Mouse (Mus musculus) neural tube, embryonic 12.5 days (tissue): ENCODE results near the gene Hoxa2. TPM values are rescaled to one million over a fixed set of nuclear protein-coding genes. Genes with fewer than 3 reads are reported as not detected.

Experiments used
- ATAC-seq: fragments of 200-750 bp; cut with Nextera tagmentation; 2 replicates; pipeline ENCODE4 v1.8.0; 2017; ENCODE audit warnings: low read depth, mild to moderate bottlenecking, moderate TSS enrichment, moderate library complexity; ENCODE audit not compliant: low FRiP score
- H3K27ac ChIP-seq: fragments of 300-500 bp; sonication (generic); 2 replicates; pipeline ENCODE4 v1.5.1; 2016
- H3K27me3 ChIP-seq: fragments of 300-500 bp; sonication (generic); replicated peaks from 2 replicates; pipeline ENCODE4 v1.6.1; 2016; ENCODE audit warnings: mild to moderate bottlenecking
- H3K36me3 ChIP-seq: fragments of 300-500 bp; sonication (generic); 2 replicates; pipeline ENCODE4 v1.6.1; 2016; ENCODE audit warnings: mild to moderate bottlenecking
- H3K4me1 ChIP-seq: fragments of 300-500 bp; sonication (generic); 2 replicates; pipeline ENCODE4 v1.6.1; 2016
- H3K4me2 ChIP-seq: fragments of 300-500 bp; sonication (generic); replicated peaks from 2 replicates; pipeline ENCODE4 v1.6.1; 2016; ENCODE audit warnings: mild to moderate bottlenecking
- H3K4me3 ChIP-seq: fragments of 300-500 bp; sonication (generic); 2 replicates; pipeline ENCODE4 v1.5.1; 2016
- H3K9ac ChIP-seq: fragments of 300-500 bp; sonication (generic); 2 replicates; pipeline ENCODE4 v1.6.1; 2016; ENCODE audit warnings: mild to moderate bottlenecking
- H3K9me3 ChIP-seq: fragments of 300-500 bp; sonication (generic); 2 replicates; pipeline ENCODE4 v1.6.1; 2016; ENCODE audit warnings: mild to moderate bottlenecking
- WGBS: fragments of 180-500 bp; shearing (Covaris S2); methylation state at CpG from one replicate; pipeline ENCODE4 v1.1.7; 2016; 5-methylcytosine and 5-hydroxymethylcytosine counted together
- polyA plus RNA-seq: library from polyadenylated mRNA; unstranded; fragments of >200 nt; fragmentation: Nextera tagmentation; extraction: Ambion mirVana; gene quantifications from 2 replicates; pipeline ENCODE4 v1.2.1, GENCODE M21; 2016

The Hoxa2 gene
- polyA plus RNA-seq, 1 experiment from 2014 or later: 25.6 TPM

DNA sequence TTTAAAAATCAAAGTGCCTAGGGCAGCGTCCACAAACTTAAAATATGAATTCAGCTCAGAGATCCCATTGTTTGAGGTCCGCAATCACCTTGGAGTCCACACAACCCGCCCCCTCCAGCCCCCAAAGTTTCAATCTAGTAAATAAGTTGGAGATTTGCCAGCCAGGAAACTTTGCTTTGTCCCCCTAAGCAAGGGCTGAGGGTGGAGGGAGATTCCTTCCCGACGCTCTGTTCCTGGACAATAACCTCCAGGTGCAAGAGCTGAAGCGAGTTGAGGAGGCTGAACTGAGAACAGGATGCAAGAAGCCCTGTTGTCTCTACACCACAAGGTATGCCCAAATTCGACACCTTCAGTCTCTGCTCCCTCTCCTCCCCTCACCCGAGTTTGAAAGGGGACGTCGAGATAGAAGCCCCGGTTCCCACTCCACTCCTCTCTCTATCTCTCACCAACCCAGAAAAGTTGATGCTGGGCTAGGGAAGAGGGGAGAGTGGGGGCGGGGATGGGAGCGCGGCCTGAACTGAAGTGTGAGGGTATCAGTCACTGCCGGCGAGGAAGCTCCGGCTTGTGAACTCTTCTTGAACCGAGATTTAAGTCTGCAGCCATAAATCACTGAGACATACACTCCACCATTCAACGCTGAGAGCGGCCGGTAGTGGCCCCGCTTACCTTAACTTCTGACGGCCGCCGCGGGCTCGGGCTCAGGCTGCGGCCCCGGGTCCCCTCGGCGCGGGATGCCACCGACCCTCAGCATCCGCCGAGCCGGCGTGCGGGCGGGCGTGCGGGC is 10.5 kb upstream of the Hoxa2 start:
- under 1% methylated on average over 41 of the region's 41 CpGs for whole genome bisulfite sequencing
- Histone ChIP-seq H3K9ac (peak overlapping the region; percentile 93), H3K4me1 (peaks cover 83% of the 10 kb centered on the region), H3K27ac (peak overlapping the region; percentile 100), H3K36me3 (peaks cover 12% of the 10 kb centered on the region), H3K4me2 (peak overlapping the region; percentile 99), H3K27me3 (no peaks in the 10 kb centered on the region), H3K9me3 (no peaks in the 10 kb centered on the region), H3K4me3 (peak overlapping the region; percentile 78)
- peak; percentile 62 for ATAC-seq

DNA sequence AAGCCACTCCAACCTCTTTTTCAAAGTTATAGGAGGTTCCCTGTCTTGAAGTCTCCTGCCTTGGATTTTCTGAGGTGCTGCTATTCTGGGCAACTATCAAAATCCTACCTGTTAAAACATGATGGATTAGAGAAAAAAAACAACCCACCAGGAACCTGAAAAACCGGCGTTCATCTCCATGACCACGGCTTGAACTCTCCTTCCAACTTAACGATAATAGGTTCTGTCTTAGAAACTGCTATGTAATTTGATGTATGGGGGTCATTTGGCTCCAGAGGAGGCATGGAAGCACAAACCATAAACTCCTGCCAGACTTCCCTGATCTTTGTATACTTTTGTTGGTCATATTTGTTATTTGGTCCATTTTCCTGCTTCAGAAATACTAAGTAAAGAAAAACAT is 9.0 kb upstream of the Hoxa2 start:
- Histone ChIP-seq H3K9ac (peak overlapping the region; percentile 99), H3K4me1 (peaks cover 79% of the 10 kb centered on the region), H3K4me2 (peak overlapping the region; percentile 99), H3K36me3 (peaks cover 20% of the 10 kb centered on the region), H3K27ac (no peak overlapping the region; the same call in 1 of the 2 replicates), H3K4me3 (peak overlapping the region; percentile 32), H3K9me3 (no peaks in the 10 kb centered on the region), H3K27me3 (no peaks in the 10 kb centered on the region)
- WGBS: 1% methylated on average over 4 of the region's 4 CpGs
- ATAC-seq: no peak

DNA sequence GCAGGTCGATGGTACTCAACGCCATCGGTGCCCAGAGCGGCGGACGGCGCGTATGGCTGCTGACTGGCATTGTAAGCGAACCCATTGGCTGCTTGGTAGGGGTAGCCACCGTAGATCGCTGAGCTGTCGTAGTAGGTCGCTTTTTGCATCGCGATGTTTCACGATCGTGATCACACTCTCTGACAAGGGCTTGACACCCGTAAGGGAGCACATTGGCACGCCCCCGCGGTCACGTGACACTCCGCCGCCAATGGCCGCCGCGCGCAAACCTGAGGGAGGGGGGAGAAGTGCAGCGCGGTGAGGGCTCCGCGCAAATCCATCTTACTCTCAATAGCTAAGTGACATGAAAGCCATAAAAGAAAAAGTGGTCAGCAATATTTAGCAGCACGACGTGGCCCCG is 7.9 kb upstream of the Hoxa2 start:
- Histone ChIP-seq H3K9me3 (no peaks in the 10 kb centered on the region), H3K4me2 (peak overlapping the region; percentile 99), H3K4me3 (peak overlapping the region; percentile 32), H3K9ac (peak overlapping the region; percentile 99), H3K27ac (peak overlapping the region; percentile 96), H3K36me3 (peaks cover 21% of the 10 kb centered on the region), H3K27me3 (no peaks in the 10 kb centered on the region), H3K4me1 (peaks cover 80% of the 10 kb centered on the region)
- WGBS: under 1% methylated on average over 35 of the region's 35 CpGs
- ATAC-seq: peak; percentile 55

DNA sequence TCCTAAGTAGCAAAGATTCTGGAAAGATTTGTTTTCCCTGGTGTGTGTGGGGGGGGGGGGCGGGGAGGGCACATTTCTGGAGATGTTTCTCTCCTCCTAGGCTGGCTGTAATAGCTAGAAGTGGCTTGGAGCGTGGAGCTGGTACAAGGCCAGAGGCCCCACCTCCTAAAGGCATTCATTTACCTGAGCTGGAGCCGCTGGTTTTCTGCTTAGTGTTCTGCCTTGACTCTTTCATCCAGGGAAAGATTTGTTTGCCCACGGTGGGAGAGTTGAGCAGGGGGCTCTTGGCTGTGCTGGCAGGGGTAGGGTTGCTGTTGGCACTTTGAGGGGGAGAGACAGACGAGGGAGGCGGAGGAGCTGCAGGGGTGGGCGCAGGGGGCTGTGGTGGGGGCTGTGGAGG is 7.3 kb upstream of the Hoxa2 start:
- Histone ChIP-seq H3K27ac (peak overlapping the region; percentile 96), H3K4me1 (peaks cover 81% of the 10 kb centered on the region), H3K4me3 (peak overlapping the region; percentile 32), H3K4me2 (peak overlapping the region; percentile 99), H3K9me3 (no peaks in the 10 kb centered on the region), H3K36me3 (peaks cover 21% of the 10 kb centered on the region), H3K27me3 (no peaks in the 10 kb centered on the region), H3K9ac (peak overlapping the region; percentile 99)
- no peak for ATAC-seq
- WGBS: 7% methylated on average over 7 of the region's 7 CpGs

DNA sequence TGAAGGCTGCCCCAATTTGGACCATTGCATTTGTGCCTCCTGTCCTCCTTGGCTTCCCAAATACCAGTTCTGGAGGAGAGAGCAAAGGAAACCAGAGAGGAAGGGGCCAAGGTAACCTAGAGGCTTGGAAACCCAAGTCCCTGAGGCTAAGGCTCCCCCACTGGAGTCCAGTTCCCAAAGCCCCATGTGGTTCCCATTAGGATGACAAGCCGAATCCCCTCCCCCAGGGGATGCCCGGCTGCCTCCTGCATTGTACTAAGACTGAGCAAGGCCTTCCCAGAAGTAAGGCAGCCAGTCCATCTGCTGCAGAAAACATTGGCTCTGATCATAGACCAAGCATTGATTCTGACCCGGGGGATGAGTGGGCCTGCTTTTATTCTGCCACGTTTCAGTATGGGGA is 6.7 kb upstream of the Hoxa2 start:
- H3K4me2 ChIP-seq: peak overlapping the region; percentile 99
- H3K9ac ChIP-seq: peak overlapping the region; percentile 99
- H3K27me3 ChIP-seq: no peaks in the 10 kb centered on the region
- peaks cover 21% of the 10 kb centered on the region for H3K36me3 ChIP-seq
- peaks cover 84% of the 10 kb centered on the region for H3K4me1 ChIP-seq
- H3K9me3 ChIP-seq: no peaks in the 10 kb centered on the region
- ATAC-seq: no peak
- no peak overlapping the region for H3K4me3 ChIP-seq
- 3% methylated on average over 4 of the region's 4 CpGs for WGBS
- H3K27ac ChIP-seq: peak overlapping the region; percentile 96

DNA sequence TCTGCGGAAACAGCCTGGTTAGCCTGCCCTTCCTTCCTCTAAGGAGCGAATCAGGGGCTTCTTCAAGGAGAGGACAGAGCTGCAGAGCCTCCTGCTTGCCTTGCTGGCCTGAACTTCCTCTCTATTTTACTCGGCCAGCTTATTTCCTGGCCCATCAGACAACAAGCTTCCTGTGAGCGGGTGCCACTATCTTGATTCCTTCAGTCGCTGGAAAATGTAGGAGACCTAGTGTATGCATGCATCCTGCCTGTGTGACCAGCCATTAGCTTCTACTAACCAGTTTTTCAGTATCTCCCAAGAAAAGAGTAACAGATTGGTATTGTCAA is 6.2 kb upstream of the Hoxa2 start:
- 11% methylated on average over 5 of the region's 5 CpGs for whole genome bisulfite sequencing
- ATAC-seq: no peak
- Histone ChIP-seq H3K4me2 (peak overlapping the region; percentile 99), H3K4me1 (peaks cover 82% of the 10 kb centered on the region), H3K27me3 (no peaks in the 10 kb centered on the region), H3K9me3 (no peaks in the 10 kb centered on the region), H3K9ac (peak overlapping the region; percentile 99), H3K36me3 (peaks cover 21% of the 10 kb centered on the region), H3K4me3 (peak overlapping the region; percentile 31), H3K27ac (peak overlapping the region; percentile 96)

DNA sequence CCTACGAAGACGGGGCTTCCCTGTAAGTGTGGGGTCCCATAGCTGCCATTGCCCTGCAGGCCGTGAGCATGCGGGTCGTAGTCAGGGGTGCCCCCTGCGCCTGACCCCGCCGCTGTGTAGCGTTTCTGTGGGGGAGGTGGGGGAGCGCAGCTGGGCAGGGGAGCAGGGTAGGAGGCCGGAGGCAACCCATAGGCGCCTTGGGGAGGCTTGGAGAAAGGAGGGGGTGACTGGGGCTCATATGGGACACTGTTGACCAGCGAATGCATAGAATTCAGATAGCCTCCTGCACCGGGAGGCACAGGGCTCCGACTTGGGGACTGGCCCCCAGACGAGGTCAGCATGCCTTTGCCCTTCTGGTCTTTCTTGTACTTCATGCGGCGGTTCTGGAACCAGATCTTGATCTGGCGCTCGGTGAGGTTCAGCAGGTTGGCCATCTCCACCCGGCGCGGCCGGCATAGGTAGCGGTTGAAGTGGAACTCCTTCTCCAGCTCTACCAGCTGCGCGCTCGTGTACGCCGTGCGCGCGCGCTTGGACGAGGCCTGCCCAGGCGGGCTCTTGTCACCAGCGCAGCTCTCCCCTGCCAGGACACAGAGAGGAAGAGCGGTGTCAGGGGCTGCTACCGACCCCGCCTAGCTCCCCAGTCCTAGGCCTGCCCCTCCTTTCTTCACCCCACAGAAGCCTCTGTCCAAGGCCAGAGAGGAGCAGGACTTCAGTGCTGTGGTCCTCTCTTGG is 5.7 kb upstream of the Hoxa2 start:
- Histone ChIP-seq H3K27ac (peak overlapping the region; percentile 96), H3K4me3 (peak overlapping the region; percentile 31), H3K9me3 (no peaks in the 10 kb centered on the region), H3K36me3 (peaks cover 21% of the 10 kb centered on the region), H3K27me3 (no peaks in the 10 kb centered on the region), H3K9ac (peak overlapping the region; percentile 99), H3K4me1 (peaks cover 83% of the 10 kb centered on the region), H3K4me2 (peak overlapping the region; percentile 99)
- 2% methylated on average over 40 of the region's 40 CpGs for WGBS
- no peak for ATAC-seq

DNA sequence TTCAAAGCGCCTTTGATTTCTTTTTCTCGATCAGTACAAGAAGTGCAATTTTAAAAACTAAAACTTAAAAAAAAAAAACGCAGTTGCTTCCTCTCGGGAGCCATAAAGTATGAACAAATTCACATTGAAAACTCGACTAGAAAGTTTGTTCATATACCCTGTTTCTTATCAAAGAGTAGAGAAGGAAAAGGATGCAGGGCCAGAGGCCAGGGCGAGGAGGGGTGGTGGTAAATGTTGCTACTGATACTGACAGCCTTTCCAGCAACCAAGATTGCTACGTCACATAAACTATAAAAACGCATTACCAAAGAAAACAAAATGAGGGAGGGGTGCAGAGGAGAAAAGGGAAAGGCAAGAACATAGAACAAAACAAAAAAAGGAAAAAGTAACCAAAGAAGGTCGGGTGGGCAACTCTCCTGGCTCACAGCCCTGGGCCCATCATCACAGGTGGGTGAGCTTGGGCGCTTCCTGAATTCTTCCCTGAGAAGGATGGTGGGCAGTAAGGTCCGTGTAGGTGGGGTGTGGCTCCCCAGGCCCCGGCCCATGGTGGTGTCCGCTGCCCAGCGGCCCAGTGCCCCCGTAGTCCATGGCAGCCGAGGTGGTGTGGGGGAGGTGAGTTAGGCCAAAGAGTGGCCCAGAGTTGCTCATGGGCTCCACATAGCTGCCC is 5.0 kb upstream of the Hoxa2 start:
- Histone ChIP-seq H3K4me1 (peaks cover 82% of the 10 kb centered on the region), H3K36me3 (peaks cover 21% of the 10 kb centered on the region), H3K4me2 (peak overlapping the region; percentile 99), H3K9ac (peak overlapping the region; percentile 99), H3K9me3 (no peaks in the 10 kb centered on the region), H3K4me3 (peak overlapping the region; percentile 31), H3K27ac (peak overlapping the region; percentile 96), H3K27me3 (no peaks in the 10 kb centered on the region)
- ATAC-seq: no peak
- 8% methylated on average over 16 of the region's 16 CpGs for WGBS

DNA sequence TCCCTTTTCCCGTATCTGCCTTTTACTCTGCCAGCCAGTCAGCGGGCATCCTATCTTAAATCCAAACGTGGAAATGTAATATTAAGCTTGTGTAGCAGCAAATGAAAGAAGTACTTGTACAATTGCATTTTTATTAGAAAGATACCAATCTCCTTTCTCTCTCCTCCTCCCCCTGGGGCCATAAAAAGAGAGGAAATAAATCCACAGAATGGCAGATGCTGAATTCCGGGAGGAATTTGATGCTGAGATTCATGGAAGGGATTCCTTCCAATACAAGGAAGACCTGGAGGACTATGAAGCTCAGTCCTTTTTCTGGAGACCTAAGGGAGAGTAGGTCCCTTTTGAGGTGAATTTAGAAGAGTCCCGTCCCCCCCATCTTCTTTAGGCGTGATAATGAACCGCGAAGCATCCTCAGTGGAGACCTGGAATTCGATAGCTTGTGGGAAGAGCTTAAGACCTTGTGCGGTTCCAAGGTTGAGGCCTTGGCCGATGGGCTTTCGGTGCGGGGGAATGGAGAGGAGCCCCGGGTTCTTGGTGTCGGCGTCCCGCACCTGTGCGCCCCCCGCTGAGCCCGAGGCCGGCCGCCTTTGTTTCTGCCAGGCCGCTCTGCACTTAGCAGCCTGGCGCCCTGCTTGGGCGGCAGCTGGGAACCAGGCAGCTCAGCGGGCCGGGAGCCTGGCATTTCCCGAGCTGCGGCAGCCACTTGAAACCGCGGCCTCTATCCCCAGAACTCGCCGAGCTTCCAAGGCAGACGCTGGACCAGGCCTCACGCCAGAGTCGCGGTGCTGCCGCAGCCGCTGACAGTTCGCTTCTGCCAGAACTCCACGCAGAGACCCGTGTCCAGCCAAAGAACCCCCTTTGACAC is 3.8 kb upstream of the Hoxa2 start:
- Histone ChIP-seq H3K4me3 (peak overlapping the region; percentile 45), H3K27ac (peak overlapping the region; percentile 100), H3K9me3 (no peaks in the 10 kb centered on the region), H3K27me3 (no peaks in the 10 kb centered on the region), H3K36me3 (peaks cover 21% of the 10 kb centered on the region), H3K4me2 (peak overlapping the region; percentile 99), H3K9ac (peak overlapping the region; percentile 99), H3K4me1 (peaks cover 85% of the 10 kb centered on the region)
- no peak for ATAC-seq
- WGBS: under 1% methylated on average over 42 of the region's 42 CpGs

DNA sequence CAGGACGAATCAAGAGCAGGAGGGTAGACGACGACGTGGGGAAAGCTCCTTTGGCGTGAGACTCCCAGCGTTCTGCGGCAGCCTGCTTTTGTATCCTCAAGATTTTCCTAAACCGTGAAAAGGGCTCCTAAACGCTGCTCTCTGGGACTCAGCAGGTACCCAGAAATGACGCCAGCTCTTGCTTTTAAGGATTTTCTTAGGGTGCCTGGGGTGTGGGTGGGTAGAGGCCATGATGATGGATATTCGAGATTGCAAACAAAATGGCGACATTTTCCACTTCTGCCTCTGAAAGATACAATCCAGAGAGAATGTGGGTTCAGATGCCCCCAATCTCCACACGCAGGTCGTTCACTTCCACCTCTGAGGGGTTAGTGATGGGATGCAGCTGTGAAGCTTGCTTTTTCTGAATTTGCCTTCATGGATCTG is 3.1 kb upstream of the Hoxa2 start:
- peak overlapping the region; percentile 45 for H3K4me3 ChIP-seq
- H3K4me1 ChIP-seq: peaks cover 80% of the 10 kb centered on the region
- H3K36me3 ChIP-seq: peaks cover 23% of the 10 kb centered on the region
- ATAC-seq: no peak
- H3K9me3 ChIP-seq: no peaks in the 10 kb centered on the region
- peak overlapping the region; percentile 100 for H3K27ac ChIP-seq
- H3K4me2 ChIP-seq: peak overlapping the region; percentile 99
- no peaks in the 10 kb centered on the region for H3K27me3 ChIP-seq
- WGBS: 3% methylated on average over 14 of the region's 14 CpGs
- peak overlapping the region; percentile 99 for H3K9ac ChIP-seq

DNA sequence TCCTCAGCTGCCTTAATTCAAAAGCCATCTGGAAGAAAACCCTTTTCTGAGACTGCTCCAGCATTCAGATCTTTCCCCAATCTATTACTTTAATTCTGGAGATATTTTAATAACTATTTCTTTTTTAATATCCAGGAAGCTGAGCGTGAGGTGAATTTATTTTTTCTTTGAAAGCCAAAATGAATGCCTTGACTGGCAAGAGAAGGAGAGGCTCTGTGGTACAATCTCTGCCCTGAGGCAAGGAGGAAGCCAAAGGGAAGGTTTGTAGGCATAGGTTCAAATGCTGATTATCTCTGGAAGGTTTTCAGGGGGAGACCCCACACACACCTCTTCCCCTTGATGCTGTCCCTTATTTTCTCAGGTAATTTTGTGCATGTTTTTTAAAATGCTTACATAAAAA is 2.5 kb upstream of the Hoxa2 start:
- WGBS: 16% methylated on average over 1 of the region's 1 CpGs
- Histone ChIP-seq H3K4me3 (peak overlapping the region; percentile 45), H3K4me2 (peak overlapping the region; percentile 99), H3K27me3 (no peaks in the 10 kb centered on the region), H3K36me3 (peaks cover 22% of the 10 kb centered on the region), H3K27ac (peak overlapping the region; percentile 100), H3K9ac (peak overlapping the region; percentile 99), H3K9me3 (no peaks in the 10 kb centered on the region), H3K4me1 (peaks cover 77% of the 10 kb centered on the region)
- no peak for ATAC-seq
